Mouse (Mus musculus): ENCODE data around the gene Atg4a-ps. TPM values are rescaled to one million over a fixed set of nuclear protein-coding genes. Genes with fewer than 3 reads are reported as not detected.
A peak's percentile ranks its signal among the peaks of the same experiment; 100 is the strongest.

Atg4a-ps gene
- polyA plus RNA-seq, 1 experiment from 2014 or later: 0.11 TPM

- Histone ChIP-seq H3K4me2 (ENCODE audit: low read length) (no peak overlapping the region), H3K4me3 (ENCODE audit: low read length) (no peak overlapping the region), H3K27me3 (replicated peaks; ENCODE audit: control insufficient read depth, insufficient read depth, low read length) (no peaks in the 10 kb centered on the region), H3K36me3 (ENCODE audit: control insufficient read depth, insufficient read depth, low read length) (no peaks in the 10 kb centered on the region), H3K27ac (ENCODE audit: low read depth, low read length) (no peak overlapping the region), H3K4me1 (ENCODE audit: control insufficient read depth, insufficient read depth, low read depth, low read length) (no peaks in the 10 kb centered on the region), H3K9me3 (ENCODE audit: control insufficient read depth, low read length) (no peaks in the 10 kb centered on the region), H3K9ac (ENCODE audit: low read depth, low read length) (no peak overlapping the region)
- no peak for ATAC-seq
- WGBS: 24% methylated on average over 8 of the region's 8 CpGs
These were observed 5.6 kb downstream of the Atg4a-ps start for GRCm38 (mm10) chr3:103640226-103640803.

GRCm38 (mm10) chr3:103637641-103638040 lies 8.2 kb downstream of the Atg4a-ps start:
- no peaks in the 10 kb centered on the region for H3K36me3 ChIP-seq (ENCODE audit: control insufficient read depth, insufficient read depth, low read length)
- ATAC-seq: no peak
- 62% methylated on average over 1 of the region's 1 CpGs for WGBS
- no peaks in the 10 kb centered on the region for H3K9me3 ChIP-seq (ENCODE audit: control insufficient read depth, low read length)
- H3K4me2 ChIP-seq (ENCODE audit: low read length): no peak overlapping the region
- no peak overlapping the region for H3K27ac ChIP-seq (ENCODE audit: low read depth, low read length)
- no peaks in the 10 kb centered on the region for H3K4me1 ChIP-seq (ENCODE audit: control insufficient read depth, insufficient read depth, low read depth, low read length)
- no peaks in the 10 kb centered on the region for H3K27me3 ChIP-seq (replicated peaks; ENCODE audit: control insufficient read depth, insufficient read depth, low read length)
- no peak overlapping the region for H3K4me3 ChIP-seq (ENCODE audit: low read length)
- H3K9ac ChIP-seq (ENCODE audit: low read depth, low read length): no peak overlapping the region

- 93% methylated on average over 1 of the region's 1 CpGs for WGBS
- ATAC-seq: no peak
- Histone ChIP-seq H3K9ac (ENCODE audit: low read depth, low read length) (no peak overlapping the region), H3K27me3 (replicated peaks; ENCODE audit: control insufficient read depth, insufficient read depth, low read length) (no peaks in the 10 kb centered on the region), H3K4me3 (ENCODE audit: low read length) (no peak overlapping the region), H3K36me3 (ENCODE audit: control insufficient read depth, insufficient read depth, low read length) (no peaks in the 10 kb centered on the region), H3K9me3 (ENCODE audit: control insufficient read depth, low read length) (no peaks in the 10 kb centered on the region), H3K4me1 (ENCODE audit: control insufficient read depth, insufficient read depth, low read depth, low read length) (no peaks in the 10 kb centered on the region; the same call in 1 of the 2 replicates), H3K4me2 (ENCODE audit: low read length) (no peak overlapping the region), H3K27ac (ENCODE audit: low read depth, low read length) (no peak overlapping the region)
These were observed 11.6 kb downstream of the Atg4a-ps start for GRCm38 (mm10) chr3:103634256-103634655.

- no peak for ATAC-seq
- no peaks in the 10 kb centered on the region for H3K36me3 ChIP-seq (ENCODE audit: control insufficient read depth, insufficient read depth, low read length)
- H3K4me3 ChIP-seq (ENCODE audit: low read length): no peak overlapping the region
- no peak overlapping the region for H3K9ac ChIP-seq (ENCODE audit: low read depth, low read length)
- WGBS: 78% methylated on average over 4 of the region's 4 CpGs
- H3K9me3 ChIP-seq (ENCODE audit: control insufficient read depth, low read length): no peaks in the 10 kb centered on the region
- H3K27ac ChIP-seq (ENCODE audit: low read depth, low read length): no peak overlapping the region
- H3K4me2 ChIP-seq (ENCODE audit: low read length): no peak overlapping the region
- no peaks in the 10 kb centered on the region for H3K27me3 ChIP-seq (replicated peaks; ENCODE audit: control insufficient read depth, insufficient read depth, low read length)
- no peaks in the 10 kb centered on the region; the same call in 1 of the 2 replicates for H3K4me1 ChIP-seq (ENCODE audit: control insufficient read depth, insufficient read depth, low read depth, low read length)
These were observed 12.0 kb downstream of the Atg4a-ps start for GRCm38 (mm10) chr3:103633831-103634230.

- no peak for ATAC-seq
- Histone ChIP-seq H3K27ac (ENCODE audit: low read depth, low read length) (no peak overlapping the region), H3K36me3 (ENCODE audit: control insufficient read depth, insufficient read depth, low read length) (no peaks in the 10 kb centered on the region), H3K4me1 (ENCODE audit: control insufficient read depth, insufficient read depth, low read depth, low read length) (no peaks in the 10 kb centered on the region; the same call in 1 of the 2 replicates), H3K9me3 (ENCODE audit: control insufficient read depth, low read length) (no peaks in the 10 kb centered on the region), H3K9ac (ENCODE audit: low read depth, low read length) (no peak overlapping the region), H3K4me3 (ENCODE audit: low read length) (no peak overlapping the region), H3K27me3 (replicated peaks; ENCODE audit: control insufficient read depth, insufficient read depth, low read length) (no peaks in the 10 kb centered on the region), H3K4me2 (ENCODE audit: low read length) (no peak overlapping the region)
- WGBS: 89% methylated on average over 7 of the region's 7 CpGs
These were observed 12.7 kb downstream of the Atg4a-ps start for GRCm38 (mm10) chr3:103633124-103633523.

GRCm38 (mm10) chr3:103627661-103628060 lies 18.2 kb downstream of the Atg4a-ps start:
- H3K4me2 ChIP-seq (ENCODE audit: low read length): no peak overlapping the region
- no peak overlapping the region for H3K27ac ChIP-seq (ENCODE audit: low read depth, low read length)
- H3K9me3 ChIP-seq (ENCODE audit: control insufficient read depth, low read length): no peaks in the 10 kb centered on the region
- 88% methylated on average over 3 of the region's 3 CpGs for WGBS
- no peaks in the 10 kb centered on the region for H3K27me3 ChIP-seq (replicated peaks; ENCODE audit: control insufficient read depth, insufficient read depth, low read length)
- no peak for ATAC-seq
- H3K4me3 ChIP-seq (ENCODE audit: low read length): no peak overlapping the region
- H3K36me3 ChIP-seq (ENCODE audit: control insufficient read depth, insufficient read depth, low read length): no peaks in the 10 kb centered on the region
- H3K9ac ChIP-seq (ENCODE audit: low read depth, low read length): no peak overlapping the region
- peaks cover 4% of the 10 kb centered on the region; the same call in 1 of the 2 replicates for H3K4me1 ChIP-seq (ENCODE audit: control insufficient read depth, insufficient read depth, low read depth, low read length)

- Histone ChIP-seq H3K36me3 (ENCODE audit: control insufficient read depth, insufficient read depth, low read length) (no peaks in the 10 kb centered on the region), H3K9me3 (ENCODE audit: control insufficient read depth, low read length) (no peaks in the 10 kb centered on the region), H3K9ac (ENCODE audit: low read depth, low read length) (no peak overlapping the region), H3K4me1 (ENCODE audit: control insufficient read depth, insufficient read depth, low read depth, low read length) (peaks cover 4% of the 10 kb centered on the region; the same call in 1 of the 2 replicates), H3K4me2 (ENCODE audit: low read length) (no peak overlapping the region), H3K27ac (ENCODE audit: low read depth, low read length) (no peak overlapping the region), H3K4me3 (ENCODE audit: low read length) (no peak overlapping the region), H3K27me3 (replicated peaks; ENCODE audit: control insufficient read depth, insufficient read depth, low read length) (no peaks in the 10 kb centered on the region)
- ATAC-seq: no peak
- 94% methylated on average over 4 of the region's 4 CpGs for WGBS
These were observed 19.4 kb downstream of the Atg4a-ps start for GRCm38 (mm10) chr3:103626481-103626880.

- Histone ChIP-seq H3K9ac (ENCODE audit: low read depth, low read length) (no peak overlapping the region), H3K36me3 (ENCODE audit: control insufficient read depth, insufficient read depth, low read length) (no peaks in the 10 kb centered on the region), H3K4me1 (ENCODE audit: control insufficient read depth, insufficient read depth, low read depth, low read length) (peaks cover 4% of the 10 kb centered on the region; the same call in 1 of the 2 replicates), H3K4me3 (ENCODE audit: low read length) (no peak overlapping the region), H3K27ac (ENCODE audit: low read depth, low read length) (no peak overlapping the region), H3K27me3 (replicated peaks; ENCODE audit: control insufficient read depth, insufficient read depth, low read length) (no peaks in the 10 kb centered on the region), H3K4me2 (ENCODE audit: low read length) (no peak overlapping the region), H3K9me3 (ENCODE audit: control insufficient read depth, low read length) (no peaks in the 10 kb centered on the region)
- ATAC-seq: no peak
- 79% methylated on average over 13 of the region's 13 CpGs for WGBS
These were observed 20.7 kb downstream of the Atg4a-ps start for GRCm38 (mm10) chr3:103625169-103625568.

- peak; percentile 53 for ATAC-seq
- H3K4me2 ChIP-seq (ENCODE audit: low read length): no peak overlapping the region
- H3K9me3 ChIP-seq (ENCODE audit: control insufficient read depth, low read length): no peaks in the 10 kb centered on the region
- no peaks in the 10 kb centered on the region for H3K36me3 ChIP-seq (ENCODE audit: control insufficient read depth, insufficient read depth, low read length)
- H3K4me1 ChIP-seq (ENCODE audit: control insufficient read depth, insufficient read depth, low read depth, low read length): peaks cover 4% of the 10 kb centered on the region; the same call in 1 of the 2 replicates
- no peak overlapping the region for H3K9ac ChIP-seq (ENCODE audit: low read depth, low read length)
- H3K27me3 ChIP-seq (replicated peaks; ENCODE audit: control insufficient read depth, insufficient read depth, low read length): no peaks in the 10 kb centered on the region
- no peak overlapping the region for H3K4me3 ChIP-seq (ENCODE audit: low read length)
- H3K27ac ChIP-seq (ENCODE audit: low read depth, low read length): no peak overlapping the region
- WGBS: 35% methylated on average over 5 of the region's 5 CpGs
These were observed 21.2 kb downstream of the Atg4a-ps start for GRCm38 (mm10) chr3:103624591-103625051.

Measured in hindbrain, embryonic 16.5 days (tissue).